Comparison of ENCODE assay signal across 13 mouse cellular contexts in the genomic region with DNA sequence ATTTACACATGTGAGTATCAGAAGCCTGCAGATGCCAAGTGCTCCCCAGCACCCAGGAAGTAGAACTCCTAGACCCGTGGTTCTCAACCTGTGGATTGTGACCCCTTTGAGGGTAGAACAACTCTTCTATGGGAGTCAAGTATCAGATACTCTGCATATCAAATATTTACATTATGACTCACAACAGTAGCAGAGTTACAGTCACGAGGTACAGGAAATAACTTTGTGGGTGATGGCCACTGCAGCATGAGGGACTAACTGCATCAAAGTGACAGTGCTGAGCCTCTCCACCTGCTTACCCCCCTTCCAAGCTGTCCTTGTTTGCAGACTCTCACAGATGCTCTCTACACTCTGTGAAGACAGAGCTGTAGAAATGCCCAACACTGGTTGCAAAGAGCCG.
DNase-seq lines count a peak whose midpoint lies in the region; ATAC-seq lines count a peak whose summit lies in the region.
"Had no signal": no experiment of that assay in that cellular context is flagged by ENCODE, and none has a peak within 500 bp of the region (broad histone marks: within the 10 kb centered on the region; RNA-seq: fewer than 3 reads in every experiment).

No protein-coding gene starts in this region.

- peak; percentile 42 for ATAC-seq in frontal cortex, adult (ENCODE audit: low TSS enrichment)
- ATAC-seq in megakaryocyte, adult 5-6 weeks (ENCODE audit: poor library complexity, severe bottlenecking) = peak; percentile 40
- ATAC-seq: forebrain, embryonic 14.5 days had no signal

- DNase-seq in frontal cortex, postnatal 36 days (ENCODE audit: low spot score in 2 of 2) = no peak
- peak; percentile 65 for DNase-seq in 416B (ENCODE audit: low read depth)
- DNase-seq in brain, adult 2 months (ENCODE audit: low read depth, low spot score) = peak; percentile 57
- DNase-seq in B cell, adult 2 months = no peak
- no peak for DNase-seq in spleen, postnatal 4 days (ENCODE audit: low spot score in 2 of 2)
- no peak for DNase-seq in heart, postnatal 36 days
- DNase-seq: adrenal gland, postnatal 25 days; cerebellum, adult 9-11 months; heart, adult 2 months; midbrain, embryonic 14.5 days had no signal

- intact Hi-C loops in heart, postnatal 36 days (cut with DNase I) = no loop called here

Comparison
In these comparisons a context has a peak if more than half of its experiments do, and no peak if none do; other contexts are left out.
1. DNase-seq: peak in 416B (single experiment) and brain, adult 2 months (single experiment); none in frontal cortex, postnatal 36 days (0 of 2), B cell, adult 2 months (0 of 2), spleen, postnatal 4 days (0 of 2) and heart, postnatal 36 days (0 of 2).